Mouse (Mus musculus) heart, adult 10 weeks (tissue): ENCODE measurements around the gene Defb20. TPM values are rescaled to one million over a fixed set of nuclear protein-coding genes. Genes with fewer than 3 reads are reported as not detected.

Experiments used
- polyA plus RNA-seq: library from polyadenylated mRNA; stranded (reverse); fragments of 350-450 nt; fragmentation: Illumina TruSeq; extraction: RNeasy Lipid Tissue Mini Kit (QIAGEN cat#74804); gene quantifications from one replicate; pipeline ENCODE4 v1.2.3, GENCODE M21; 2014; ENCODE audit warnings: low read depth, low replicate concordance

Defb20 gene
- polyA plus RNA-seq: not detected

DNA sequence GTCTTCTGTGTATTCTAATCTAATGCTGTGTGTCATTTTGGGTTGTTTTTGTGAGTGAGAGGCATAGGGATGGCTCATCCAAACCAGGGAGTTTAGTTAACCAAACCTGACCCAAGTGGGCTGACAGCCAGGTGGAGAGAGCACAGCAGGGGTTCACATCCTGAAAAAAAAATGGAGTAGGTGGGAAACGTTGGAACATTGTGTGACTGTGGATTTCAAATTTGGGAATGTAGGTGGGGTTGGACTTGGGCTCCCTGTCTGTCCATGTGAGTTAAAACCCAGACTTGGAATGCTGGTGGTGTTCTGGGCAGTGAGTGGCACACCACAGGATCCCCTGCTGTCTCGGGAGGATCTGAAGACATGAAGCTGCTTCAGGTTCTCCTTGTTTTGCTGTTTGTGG is at the start of gene Defb20:
TSS of gene Defb20 (plus strand) at position 301 of the 400 bp plus-strand sequence.

DNA sequence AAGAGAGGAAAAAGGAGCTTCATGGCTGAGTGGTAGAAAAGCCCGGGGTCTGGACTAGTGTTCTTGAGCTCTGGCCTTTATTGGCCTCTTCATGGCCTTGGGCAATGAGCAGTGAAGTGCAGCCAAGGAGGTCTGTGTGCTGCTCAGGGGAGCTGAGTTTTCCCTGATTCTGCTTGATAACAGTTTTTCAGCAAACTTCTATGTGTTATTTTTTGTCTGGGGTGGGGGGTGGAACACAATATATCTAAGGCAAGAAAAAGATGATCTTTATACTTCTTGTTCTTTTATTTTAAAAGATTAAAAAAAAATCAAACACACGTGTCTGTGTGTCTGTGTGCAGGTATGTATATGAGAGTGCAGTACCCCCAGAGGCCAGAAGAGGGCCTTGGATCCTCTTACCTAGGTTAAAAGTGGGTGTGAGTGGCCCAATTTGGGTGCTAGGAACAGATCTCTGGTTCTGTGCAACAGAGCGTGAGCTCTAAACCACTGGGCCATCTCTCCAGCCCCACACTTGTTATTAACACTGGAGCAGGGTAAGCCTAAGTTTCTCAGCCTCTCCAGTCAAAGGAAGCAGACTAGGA is 12.2 kb upstream of the Defb20 start, which contains the start of gene Defb23:
TSS of gene Defb23 (minus strand) at position 51 of the 581 bp plus-strand sequence.

GRCm38 (mm10) chr2:152490038-152490437 is 13.2 kb downstream of the Defb20 start, which contains the start of gene Defb22:
TSS of gene Defb22 (minus strand) at chr2:152490138.

DNA sequence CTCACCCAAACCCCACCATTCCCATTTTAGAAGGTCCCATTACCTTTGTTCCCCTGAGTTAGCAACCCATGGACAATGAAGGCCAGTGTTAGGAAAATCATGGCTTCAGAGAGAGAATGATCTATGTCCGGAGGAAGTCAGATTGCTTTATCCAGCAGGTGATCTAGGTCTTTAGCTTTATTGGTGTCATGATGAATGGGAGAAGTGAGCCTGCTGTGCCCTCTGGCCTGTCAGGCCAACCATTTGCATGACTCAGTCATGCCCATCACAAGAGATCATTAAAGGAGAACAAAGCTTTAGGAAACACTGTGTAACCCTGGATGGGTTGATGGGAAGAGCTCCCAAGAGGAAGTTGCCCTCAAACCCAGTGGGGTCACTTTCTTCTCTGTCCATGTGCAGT is 34.7 kb downstream of the Defb20 start, which contains the start of gene Defb26:
TSS of gene Defb26 (minus strand) at position 101 of the 400 bp plus-strand sequence.

GRCm38 (mm10) chr2:152517981-152518380 is 41.1 kb downstream of the Defb20 start, which contains the start of gene Defb28:
TSS of gene Defb28 (plus strand) at chr2:152518255.

Other genes with a start within 250 kb of the Defb20 start
- gene Tbc1d20, start 183.2 kb upstream of the Defb20 start, polyA plus RNA-seq: 38.6 TPM
- gene Rbck1, start 144.4 kb upstream of the Defb20 start, polyA plus RNA-seq: 50.8 TPM
- gene Trib3, start 133.0 kb upstream of the Defb20 start, polyA plus RNA-seq: 1.8 TPM
- gene Nrsn2, start 100.4 kb upstream of the Defb20 start, polyA plus RNA-seq: not detected
- 5.4 TPM for gene Sox12, start 79.0 kb upstream of the Defb20 start, polyA plus RNA-seq
- gene Zcchc3, start 62.0 kb upstream of the Defb20 start, polyA plus RNA-seq: 4.6 TPM
- gene 6820408C15Rik, start 61.5 kb upstream of the Defb20 start, polyA plus RNA-seq: 4.6 TPM
- not detected for gene Defb23, start 12.4 kb upstream of the Defb20 start, polyA plus RNA-seq
- not detected for gene Defb22, start 13.1 kb downstream of the Defb20 start, polyA plus RNA-seq
- gene Defb26, start 34.6 kb downstream of the Defb20 start, polyA plus RNA-seq: not detected
- not detected for gene Defb28, start 41.2 kb downstream of the Defb20 start, polyA plus RNA-seq
- gene Defb29, start 63.0 kb downstream of the Defb20 start, polyA plus RNA-seq: not detected
- not detected for gene Gm17416, start 92.3 kb downstream of the Defb20 start, polyA plus RNA-seq
- gene Defb21, start 95.7 kb downstream of the Defb20 start, polyA plus RNA-seq: not detected
- not detected for gene Defb19, start 103.2 kb downstream of the Defb20 start, polyA plus RNA-seq
- gene Defb45, start 122.3 kb downstream of the Defb20 start, polyA plus RNA-seq: not detected
- not detected for gene Defb36, start 127.3 kb downstream of the Defb20 start, polyA plus RNA-seq
- gene Defb25, start 146.0 kb downstream of the Defb20 start, polyA plus RNA-seq: not detected
- gene Rem1, start 149.9 kb downstream of the Defb20 start, polyA plus RNA-seq: 7.0 TPM
- 35.5 TPM for gene H13, start 192.4 kb downstream of the Defb20 start, polyA plus RNA-seq
- gene Mcts2, start 210.0 kb downstream of the Defb20 start, polyA plus RNA-seq: 16.7 TPM